Mouse (Mus musculus): ENCODE results near the gene Pde10a. TPM values are rescaled to one million over a fixed set of nuclear protein-coding genes. Genes with fewer than 3 reads are reported as not detected.

Gene Pde10a
- polyA plus RNA-seq, 1 experiment, result 26.2 TPM

- H3K36me3 ChIP-seq (ENCODE audit: control insufficient read depth, insufficient read depth, low read length), result no peaks in the 10 kb centered on the region
- H3K27me3 ChIP-seq (ENCODE audit: control insufficient read depth, insufficient read depth, low read length), result no peaks in the 10 kb centered on the region
- no peak overlapping the region for H3K4me3 ChIP-seq (ENCODE audit: control insufficient read depth, low read depth, low read length)
- no peak for TF ChIP-seq POLR2A (IDR thresholded peaks at IDR 0.05; ENCODE audit: control insufficient read depth, low read depth, low read length)
- TF ChIP-seq CTCF (IDR thresholded peaks at IDR 0.05; ENCODE audit: control insufficient read depth, insufficient read depth, insufficient replicate concordance, low read depth, low read length), result no peak
- no peak overlapping the region for H3K27ac ChIP-seq (ENCODE audit: control insufficient read depth, insufficient read depth, low read depth, low read length)
- no peaks in the 10 kb centered on the region for H3K4me1 ChIP-seq (ENCODE audit: control insufficient read depth, insufficient read depth, low read length)
Measured at GRCm38 (mm10) chr17:8838252-8838651, 313.1 kb downstream of the Pde10a start.

GRCm38 (mm10) chr17:8839237-8840011, 314.3 kb downstream of the Pde10a start:
- Histone ChIP-seq H3K27ac (ENCODE audit: control insufficient read depth, insufficient read depth, low read depth, low read length) (no peak overlapping the region), H3K4me1 (ENCODE audit: control insufficient read depth, insufficient read depth, low read length) (no peaks in the 10 kb centered on the region), H3K4me3 (ENCODE audit: control insufficient read depth, low read depth, low read length) (no peak overlapping the region), H3K27me3 (ENCODE audit: control insufficient read depth, insufficient read depth, low read length) (no peaks in the 10 kb centered on the region), H3K36me3 (ENCODE audit: control insufficient read depth, insufficient read depth, low read length) (no peaks in the 10 kb centered on the region)
- TF ChIP-seq CTCF (IDR thresholded peaks at IDR 0.05; ENCODE audit: control insufficient read depth, insufficient read depth, insufficient replicate concordance, low read depth, low read length), result no peak
- no peak for TF ChIP-seq POLR2A (IDR thresholded peaks at IDR 0.05; ENCODE audit: control insufficient read depth, low read depth, low read length)

- Histone ChIP-seq H3K36me3 (ENCODE audit: control insufficient read depth, insufficient read depth, low read length) (no peaks in the 10 kb centered on the region), H3K4me1 (ENCODE audit: control insufficient read depth, insufficient read depth, low read length) (no peaks in the 10 kb centered on the region), H3K27ac (ENCODE audit: control insufficient read depth, insufficient read depth, low read depth, low read length) (no peak overlapping the region), H3K27me3 (ENCODE audit: control insufficient read depth, insufficient read depth, low read length) (no peaks in the 10 kb centered on the region), H3K4me3 (ENCODE audit: control insufficient read depth, low read depth, low read length) (no peak overlapping the region)
- TF ChIP-seq CTCF (IDR thresholded peaks at IDR 0.05; ENCODE audit: control insufficient read depth, insufficient read depth, insufficient replicate concordance, low read depth, low read length), result no peak
- TF ChIP-seq POLR2A (IDR thresholded peaks at IDR 0.05; ENCODE audit: control insufficient read depth, low read depth, low read length), result no peak
Measured at GRCm38 (mm10) chr17:8841094-8841493, 315.9 kb downstream of the Pde10a start.

- Histone ChIP-seq H3K27ac (ENCODE audit: control insufficient read depth, insufficient read depth, low read depth, low read length) (no peak overlapping the region), H3K27me3 (ENCODE audit: control insufficient read depth, insufficient read depth, low read length) (no peaks in the 10 kb centered on the region), H3K4me1 (ENCODE audit: control insufficient read depth, insufficient read depth, low read length) (no peaks in the 10 kb centered on the region), H3K4me3 (ENCODE audit: control insufficient read depth, low read depth, low read length) (no peak overlapping the region), H3K36me3 (ENCODE audit: control insufficient read depth, insufficient read depth, low read length) (no peaks in the 10 kb centered on the region)
- no peak for TF ChIP-seq POLR2A (IDR thresholded peaks at IDR 0.05; ENCODE audit: control insufficient read depth, low read depth, low read length)
- no peak for TF ChIP-seq CTCF (IDR thresholded peaks at IDR 0.05; ENCODE audit: control insufficient read depth, insufficient read depth, insufficient replicate concordance, low read depth, low read length)
Measured at GRCm38 (mm10) chr17:8841897-8842540, 316.8 kb downstream of the Pde10a start.

GRCm38 (mm10) chr17:8842662-8843061, 317.5 kb downstream of the Pde10a start:
- no peak for TF ChIP-seq POLR2A (IDR thresholded peaks at IDR 0.05; ENCODE audit: control insufficient read depth, low read depth, low read length)
- no peak for TF ChIP-seq CTCF (IDR thresholded peaks at IDR 0.05; ENCODE audit: control insufficient read depth, insufficient read depth, insufficient replicate concordance, low read depth, low read length)
- Histone ChIP-seq H3K4me1 (ENCODE audit: control insufficient read depth, insufficient read depth, low read length) (no peaks in the 10 kb centered on the region), H3K36me3 (ENCODE audit: control insufficient read depth, insufficient read depth, low read length) (no peaks in the 10 kb centered on the region), H3K27me3 (ENCODE audit: control insufficient read depth, insufficient read depth, low read length) (no peaks in the 10 kb centered on the region), H3K27ac (ENCODE audit: control insufficient read depth, insufficient read depth, low read depth, low read length) (no peak overlapping the region), H3K4me3 (ENCODE audit: control insufficient read depth, low read depth, low read length) (no peak overlapping the region)

- no peaks in the 10 kb centered on the region; the same call in 1 of the 2 replicates for H3K4me1 ChIP-seq (ENCODE audit: control insufficient read depth, insufficient read depth, low read length)
- no peak for TF ChIP-seq CTCF (IDR thresholded peaks at IDR 0.05; ENCODE audit: control insufficient read depth, insufficient read depth, insufficient replicate concordance, low read depth, low read length)
- no peak for TF ChIP-seq POLR2A (IDR thresholded peaks at IDR 0.05; ENCODE audit: control insufficient read depth, low read depth, low read length)
- no peak overlapping the region for H3K27ac ChIP-seq (ENCODE audit: control insufficient read depth, insufficient read depth, low read depth, low read length)
- H3K27me3 ChIP-seq (ENCODE audit: control insufficient read depth, insufficient read depth, low read length), result no peaks in the 10 kb centered on the region
- no peaks in the 10 kb centered on the region for H3K36me3 ChIP-seq (ENCODE audit: control insufficient read depth, insufficient read depth, low read length)
- no peak overlapping the region for H3K4me3 ChIP-seq (ENCODE audit: control insufficient read depth, low read depth, low read length)
Measured at GRCm38 (mm10) chr17:8843941-8844340, 318.8 kb downstream of the Pde10a start.

- Histone ChIP-seq H3K27me3 (ENCODE audit: control insufficient read depth, insufficient read depth, low read length) (no peaks in the 10 kb centered on the region), H3K4me3 (ENCODE audit: control insufficient read depth, low read depth, low read length) (no peak overlapping the region), H3K36me3 (ENCODE audit: control insufficient read depth, insufficient read depth, low read length) (no peaks in the 10 kb centered on the region), H3K4me1 (ENCODE audit: control insufficient read depth, insufficient read depth, low read length) (peaks cover 14% of the 10 kb centered on the region), H3K27ac (ENCODE audit: control insufficient read depth, insufficient read depth, low read depth, low read length) (no peak overlapping the region)
- TF ChIP-seq CTCF (IDR thresholded peaks at IDR 0.05; ENCODE audit: control insufficient read depth, insufficient read depth, insufficient replicate concordance, low read depth, low read length), result no peak
- TF ChIP-seq POLR2A (IDR thresholded peaks at IDR 0.05; ENCODE audit: control insufficient read depth, low read depth, low read length), result no peak
Measured at GRCm38 (mm10) chr17:8846506-8846905, 321.3 kb downstream of the Pde10a start.
